Mouse (Mus musculus) mouse embryonic stem cell (cell line): ENCODE data around the gene Pdcd2l.

Experiments
- in situ Hi-C, 2 experiments: fragments of 300-500 bp; cut with MboI; formaldehyde crosslinking; loops; 1 replicate in 1 of 2; 3 replicates in 1 of 2; pipeline ENCODE4 v1.14.3; 2019 to 2020; ENCODE audit warnings: low sequenced_read_pairs in 2 of 2, low pct_unique_long_range_greater_than_20kb in 1 of 2, mixed read lengths in 1 of 2; ENCODE audit not compliant: unreplicated experiment in 1 of 2

Pdcd2l gene

GRCm38 (mm10) chr7:34196132-34197128, at the start of gene Pdcd2l:
Pdcd2l (minus strand) TSS chr7:34196661.
- in situ Hi-C loops = no loop called here

DNA sequence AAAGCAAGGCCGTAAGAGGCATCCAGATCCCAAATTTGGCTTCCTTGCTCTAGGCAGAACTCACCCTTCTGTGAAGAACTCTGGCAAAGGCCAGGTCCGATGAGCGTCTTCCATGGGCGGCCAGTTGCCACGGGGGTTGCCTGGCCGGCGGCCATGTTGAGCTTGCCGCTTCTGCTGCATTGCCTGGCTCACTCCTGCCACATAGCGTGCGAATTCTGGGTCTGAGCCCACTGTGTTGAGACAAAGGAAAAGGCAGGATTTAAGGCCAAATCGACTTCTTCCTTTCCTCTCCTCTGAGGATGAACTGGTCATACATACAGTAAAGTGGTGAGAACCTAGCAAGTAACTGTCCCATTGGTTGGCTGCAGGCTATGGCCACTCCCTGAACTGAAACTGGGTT, 45.7 kb upstream of the Pdcd2l start:
- in situ Hi-C loops = no loop called here

GRCm38 (mm10) chr7:34238086-34238485, 41.6 kb upstream of the Pdcd2l start:
- in situ Hi-C loops = no loop called here

- in situ Hi-C loops = no loop called here
Observed at GRCm38 (mm10) chr7:34235602-34236001, 39.1 kb upstream of the Pdcd2l start.

DNA sequence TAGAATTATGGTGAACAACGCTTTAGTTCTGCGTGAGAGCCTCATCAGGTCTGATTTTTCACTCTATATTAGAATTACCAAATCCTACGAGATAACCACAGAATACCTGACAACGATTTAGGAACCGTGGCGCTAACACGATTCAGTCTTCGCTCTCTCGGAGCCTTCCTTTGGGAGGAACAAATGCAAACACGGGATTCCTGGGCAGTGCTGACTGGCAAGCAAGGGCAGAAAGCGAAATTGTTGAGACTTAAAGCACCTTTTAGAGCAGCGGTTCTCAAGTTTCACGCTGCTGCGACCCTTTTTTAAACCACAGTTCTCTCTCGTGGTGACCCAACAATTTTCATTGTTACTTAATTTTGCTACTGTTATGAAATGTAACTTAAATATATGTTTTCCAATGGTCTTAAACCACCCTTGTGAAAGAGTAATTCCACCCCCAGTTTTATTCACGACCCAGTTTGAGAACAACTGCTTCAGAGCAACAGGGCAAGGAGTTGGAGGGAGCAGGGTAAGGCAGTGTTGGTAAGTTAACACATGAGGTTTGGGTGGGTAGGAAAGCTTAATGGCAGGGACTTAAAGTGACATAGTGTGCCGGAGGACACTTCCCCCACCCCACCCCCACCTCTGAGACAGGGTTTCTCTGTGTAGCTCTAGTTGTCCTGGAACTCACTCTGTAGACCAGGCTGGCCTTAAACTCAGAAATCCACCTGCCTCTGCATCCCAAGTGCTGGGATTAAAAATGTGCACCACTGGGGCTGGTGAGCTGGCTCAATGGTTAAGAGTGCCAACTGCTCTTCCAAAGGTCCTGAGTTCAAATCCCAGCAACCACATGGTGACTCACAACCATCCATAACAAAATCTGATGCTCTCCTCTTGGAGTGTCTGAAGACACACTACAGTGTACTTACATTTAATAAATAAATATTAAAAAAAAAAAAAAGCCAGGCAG, 38.4 kb upstream of the Pdcd2l start:
- in situ Hi-C loops = no loop called here

- in situ Hi-C loops = no loop called here
Observed at GRCm38 (mm10) chr7:34233909-34234609, 37.6 kb upstream of the Pdcd2l start.

- in situ Hi-C loops = no loop called here
Observed at GRCm38 (mm10) chr7:34232785-34233725, 36.6 kb upstream of the Pdcd2l start.

GRCm38 (mm10) chr7:34230116-34230515, 33.7 kb upstream of the Pdcd2l start, which contains the start of gene Gpi1:
Gpi1 (minus strand) TSS chr7:34230336.
- in situ Hi-C loops = no loop called here

DNA sequence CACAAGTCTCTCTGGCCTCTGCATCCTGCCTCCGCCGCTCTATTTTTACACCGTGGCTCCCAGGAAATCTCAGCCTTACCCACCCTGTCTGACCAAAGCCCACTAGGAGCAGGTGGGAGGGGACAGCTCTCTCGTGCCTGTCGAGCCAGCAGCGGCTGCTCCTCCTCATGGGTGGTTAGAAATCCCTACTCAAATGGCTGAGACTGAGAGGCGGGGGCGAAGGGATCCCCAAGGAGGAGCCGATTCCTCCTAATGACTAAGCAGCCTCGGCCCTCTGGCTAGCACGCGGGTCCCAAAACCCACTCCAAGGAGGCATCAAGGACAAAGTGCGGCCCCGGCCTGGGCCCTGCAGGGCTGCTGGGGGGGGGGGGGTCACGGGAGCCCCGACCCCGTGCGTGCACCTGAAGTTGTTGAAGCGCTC, 33.2 kb upstream of the Pdcd2l start:
- in situ Hi-C loops = loop anchor here in 1 of 2 experiments (5.0 kb wide), 1 partner anchor 72 kb away; no protein-coding TSS in a partner anchor

GRCm38 (mm10) chr7:34229153-34229552, 32.7 kb upstream of the Pdcd2l start:
- in situ Hi-C loops = loop anchor here in 1 of 2 experiments (5.0 kb wide), 1 partner anchor 72 kb away; no protein-coding TSS in a partner anchor

DNA sequence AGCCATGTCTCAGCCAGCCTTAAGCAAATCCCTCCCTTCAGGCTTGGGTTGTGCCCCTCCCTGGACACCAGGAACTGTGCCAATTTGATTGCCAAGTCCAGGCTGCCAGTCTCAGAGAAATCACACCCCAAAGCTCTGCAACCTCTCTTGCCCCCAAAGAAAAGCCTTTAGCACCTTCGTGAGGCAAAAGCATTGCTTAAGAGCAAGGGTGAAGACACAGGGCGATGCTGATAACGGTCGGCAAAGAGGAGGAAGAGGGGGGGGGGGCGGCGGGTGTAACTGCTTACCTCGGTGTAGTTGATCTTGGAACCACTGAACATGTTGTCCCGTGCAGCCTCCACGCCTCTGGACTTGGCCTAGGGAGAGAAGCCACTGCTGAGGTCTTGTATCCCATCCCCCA, 32.2 kb upstream of the Pdcd2l start:
- in situ Hi-C loops = loop anchor here in 1 of 2 experiments (5.0 kb wide), 1 partner anchor 71 kb away; no protein-coding TSS in a partner anchor

DNA sequence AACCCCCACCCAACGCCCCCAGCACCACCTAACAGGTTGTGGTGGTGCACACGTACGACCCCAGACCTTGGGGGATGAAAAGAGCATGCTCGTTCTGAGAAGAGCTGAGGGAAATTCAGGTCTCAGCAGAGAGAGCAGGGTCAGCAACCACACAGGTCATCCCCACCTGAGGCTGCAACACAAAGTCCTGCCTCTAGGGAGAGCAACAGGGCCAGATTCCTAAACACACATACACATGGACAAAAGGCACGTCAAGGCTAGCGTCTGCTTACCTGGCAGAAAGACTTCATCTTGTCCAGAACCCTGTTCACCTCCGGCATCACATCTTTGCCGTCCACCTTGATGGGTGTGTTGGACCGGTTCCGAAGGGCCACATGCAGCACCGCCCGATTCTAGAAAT, 30.4 kb upstream of the Pdcd2l start:
- in situ Hi-C loops = loop anchor here in 1 of 2 experiments (5.0 kb wide), 1 partner anchor 70 kb away; no protein-coding TSS in a partner anchor

- in situ Hi-C loops = loop anchor here in 1 of 2 experiments (5.0 kb wide), 1 partner anchor 69 kb away; no protein-coding TSS in a partner anchor
Observed at GRCm38 (mm10) chr7:34226086-34226485, 29.6 kb upstream of the Pdcd2l start.

DNA sequence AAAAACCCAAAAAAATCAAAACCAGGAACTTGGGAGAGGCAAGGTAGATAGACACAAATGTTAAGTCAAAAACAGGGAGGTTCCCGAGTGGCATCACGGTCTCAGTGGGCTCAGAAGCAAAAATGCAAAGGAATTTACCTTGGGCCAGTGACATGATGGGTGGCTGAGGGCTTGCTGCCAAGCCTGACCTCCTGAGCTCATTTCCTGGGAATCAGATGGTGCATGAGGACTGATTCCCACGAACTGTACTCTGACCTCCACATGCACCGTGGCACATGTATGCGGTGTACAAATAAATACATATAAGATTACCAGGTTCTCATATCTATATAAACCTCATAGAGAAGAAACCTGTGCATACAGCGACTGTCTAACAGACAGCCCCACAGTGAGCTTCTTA, 27.8 kb upstream of the Pdcd2l start:
- in situ Hi-C loops = no loop called here

- in situ Hi-C loops = no loop called here
Observed at GRCm38 (mm10) chr7:34222340-34222739, 25.9 kb upstream of the Pdcd2l start.

GRCm38 (mm10) chr7:34221594-34222250, 25.3 kb upstream of the Pdcd2l start:
- in situ Hi-C loops = no loop called here
